Mouse (Mus musculus): Measurements from ENCODE around the gene Rptor. TPM values are rescaled to one million over a fixed set of nuclear protein-coding genes. Genes with fewer than 3 reads are reported as not detected.
A peak's percentile ranks its signal among the peaks of the same experiment; 100 is the strongest.

Gene Rptor
- total RNA-seq (2021), result 10 to 100 TPM; 59.7 to 62.9 TPM

GRCm38 (mm10) chr11:119602763-119603526, at the start of gene Rptor:
Gene Rptor (plus strand): TSS chr11:119602905.
- peak; percentile 94 to 99 for DNase-seq (ENCODE audit: extremely low spot score in 1 of 2, low spot score in 1 of 2)

GRCm38 (mm10) chr11:119554706-119555105, 48.0 kb upstream of the Rptor start:
- DNase-seq (ENCODE audit: extremely low spot score in 1 of 2, low spot score in 1 of 2), result no peak

- no peak for DNase-seq (ENCODE audit: extremely low spot score in 1 of 2, low spot score in 1 of 2)
These were observed 47.5 kb upstream of the Rptor start for GRCm38 (mm10) chr11:119555170-119555569.

- no peak for DNase-seq (ENCODE audit: extremely low spot score in 1 of 2, low spot score in 1 of 2)
These were observed 44.5 kb upstream of the Rptor start for GRCm38 (mm10) chr11:119557940-119558869.

- DNase-seq (ENCODE audit: extremely low spot score in 1 of 2, low spot score in 1 of 2), result no peak
These were observed 43.7 kb upstream of the Rptor start for GRCm38 (mm10) chr11:119558870-119559610.

GRCm38 (mm10) chr11:119562286-119562685, 40.4 kb upstream of the Rptor start:
- DNase-seq (ENCODE audit: extremely low spot score in 1 of 2, low spot score in 1 of 2), result no peak

GRCm38 (mm10) chr11:119563166-119563565, 39.5 kb upstream of the Rptor start:
- no peak for DNase-seq (ENCODE audit: extremely low spot score in 1 of 2, low spot score in 1 of 2)

- DNase-seq (ENCODE audit: extremely low spot score in 1 of 2, low spot score in 1 of 2), result no peak
These were observed 38.3 kb upstream of the Rptor start for GRCm38 (mm10) chr11:119564383-119564782.

- DNase-seq (ENCODE audit: extremely low spot score in 1 of 2, low spot score in 1 of 2), result no peak
These were observed 37.7 kb upstream of the Rptor start for GRCm38 (mm10) chr11:119565021-119565420.

- no peak for DNase-seq (ENCODE audit: extremely low spot score in 1 of 2, low spot score in 1 of 2)
These were observed 37.0 kb upstream of the Rptor start for GRCm38 (mm10) chr11:119565684-119566083.

- DNase-seq (ENCODE audit: extremely low spot score in 1 of 2, low spot score in 1 of 2), result no peak
These were observed 36.5 kb upstream of the Rptor start for GRCm38 (mm10) chr11:119566188-119566587.

GRCm38 (mm10) chr11:119572316-119573010, 30.2 kb upstream of the Rptor start:
- DNase-seq (ENCODE audit: extremely low spot score in 1 of 2, low spot score in 1 of 2), result no peak

- DNase-seq (ENCODE audit: extremely low spot score in 1 of 2, low spot score in 1 of 2), result no peak
These were observed 25.9 kb upstream of the Rptor start for GRCm38 (mm10) chr11:119576855-119577254.

- no peak for DNase-seq (ENCODE audit: extremely low spot score in 1 of 2, low spot score in 1 of 2)
These were observed 25.0 kb upstream of the Rptor start for GRCm38 (mm10) chr11:119577721-119578120.

- no peak for DNase-seq (ENCODE audit: extremely low spot score in 1 of 2, low spot score in 1 of 2)
These were observed 16.2 kb upstream of the Rptor start for GRCm38 (mm10) chr11:119586511-119586910.

- no peak for DNase-seq (ENCODE audit: extremely low spot score in 1 of 2, low spot score in 1 of 2)
These were observed 15.6 kb upstream of the Rptor start for GRCm38 (mm10) chr11:119587112-119587511.

- DNase-seq (ENCODE audit: extremely low spot score in 1 of 2, low spot score in 1 of 2), result no peak
These were observed 13.5 kb upstream of the Rptor start for GRCm38 (mm10) chr11:119589242-119589641.

- no peak for DNase-seq (ENCODE audit: extremely low spot score in 1 of 2, low spot score in 1 of 2)
These were observed 8.7 kb upstream of the Rptor start for GRCm38 (mm10) chr11:119593966-119594365.

- DNase-seq (ENCODE audit: extremely low spot score in 1 of 2, low spot score in 1 of 2), result no peak
These were observed 3.8 kb upstream of the Rptor start for GRCm38 (mm10) chr11:119598856-119599255.

- DNase-seq (ENCODE audit: extremely low spot score in 1 of 2, low spot score in 1 of 2), result no peak
These were observed 2.4 kb upstream of the Rptor start for GRCm38 (mm10) chr11:119600286-119600685.

Measured in layer of hippocampus, postnatal 25 days (tissue).